Mouse (Mus musculus) forebrain, embryonic 15.5 days (tissue): Measurements from ENCODE around the gene Myom1. TPM values are rescaled to one million over a fixed set of nuclear protein-coding genes. Genes with fewer than 3 reads are reported as not detected.
A peak's percentile ranks its signal among the peaks of the same experiment; 100 is the strongest.

Source experiments
- ATAC-seq: fragments of 200-750 bp; cut with Nextera tagmentation; replicated peaks from 2 replicates; pipeline ENCODE4 v1.8.0; 2017; ENCODE audit warnings: mild to moderate bottlenecking, moderate TSS enrichment, moderate library complexity
- H3K27ac ChIP-seq: fragments of 300-500 bp; sonication (generic); replicated peaks from 2 replicates; pipeline ENCODE4 v1.5.1; 2015; ENCODE audit warnings: mild to moderate bottlenecking, inconsistent platforms
- H3K27me3 ChIP-seq: fragments of 300-500 bp; sonication (generic); 2 replicates; pipeline ENCODE4 v1.6.1; 2015; ENCODE audit warnings: inconsistent platforms
- H3K36me3 ChIP-seq: fragments of 300-500 bp; sonication (generic); 2 replicates; pipeline ENCODE4 v1.6.1; 2015; ENCODE audit warnings: mild to moderate bottlenecking, inconsistent platforms
- H3K4me1 ChIP-seq: fragments of 300-500 bp; sonication (generic); 2 replicates; pipeline ENCODE4 v1.6.1; 2015; ENCODE audit warnings: inconsistent platforms
- H3K4me2 ChIP-seq: fragments of 300-500 bp; sonication (generic); replicated peaks from 2 replicates; pipeline ENCODE4 v1.6.1; 2015; ENCODE audit warnings: mild to moderate bottlenecking, inconsistent platforms
- H3K4me3 ChIP-seq: fragments of 300-500 bp; sonication (generic); 2 replicates; pipeline ENCODE4 v1.5.1; 2015; ENCODE audit warnings: mild to moderate bottlenecking, inconsistent platforms
- H3K9ac ChIP-seq: fragments of 300-500 bp; sonication (generic); replicated peaks from 2 replicates; pipeline ENCODE4 v1.6.1; 2015; ENCODE audit warnings: mild to moderate bottlenecking, inconsistent platforms
- H3K9me3 ChIP-seq: fragments of 300-500 bp; sonication (generic); 2 replicates; pipeline ENCODE4 v1.6.1; 2016; ENCODE audit warnings: inconsistent platforms
- WGBS: fragments of 180-500 bp; shearing (Covaris S2); methylation state at CpG from one replicate; pipeline ENCODE4 v1.1.7; 2015; ENCODE audit warnings: mixed read lengths; 5-methylcytosine and 5-hydroxymethylcytosine counted together
- polyA plus RNA-seq: library from polyadenylated mRNA; unstranded; fragments of >200 nt; fragmentation: Nextera tagmentation; extraction: Ambion mirVana; gene quantifications from 2 replicates; pipeline ENCODE4 v1.2.1, GENCODE M21; 2015

Gene Myom1
- polyA plus RNA-seq, 1 experiment from 2014 or later: 1.7 TPM

DNA sequence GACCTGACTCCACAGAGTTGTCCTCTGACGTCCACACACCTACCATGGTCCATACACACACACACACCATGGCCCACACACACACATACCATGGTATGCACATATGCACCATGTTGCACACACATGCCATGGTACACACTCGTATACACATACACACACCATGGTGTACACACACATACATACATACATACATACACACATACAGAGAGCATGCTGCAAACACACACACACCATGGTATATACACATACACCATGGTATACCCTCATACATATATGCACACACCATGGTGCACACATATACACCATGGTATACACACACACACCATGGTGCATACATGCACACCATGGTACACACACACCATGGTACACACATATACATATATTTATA is 134.9 kb downstream of the Myom1 start:
- Histone ChIP-seq H3K9ac (no peak overlapping the region), H3K9me3 (no peaks in the 10 kb centered on the region), H3K36me3 (no peaks in the 10 kb centered on the region), H3K4me3 (no peak overlapping the region), H3K27ac (no peak overlapping the region), H3K4me2 (no peak overlapping the region), H3K4me1 (no peaks in the 10 kb centered on the region), H3K27me3 (no peaks in the 10 kb centered on the region)
- WGBS: 92% methylated on average over 2 of the region's 2 CpGs
- no peak for ATAC-seq

DNA sequence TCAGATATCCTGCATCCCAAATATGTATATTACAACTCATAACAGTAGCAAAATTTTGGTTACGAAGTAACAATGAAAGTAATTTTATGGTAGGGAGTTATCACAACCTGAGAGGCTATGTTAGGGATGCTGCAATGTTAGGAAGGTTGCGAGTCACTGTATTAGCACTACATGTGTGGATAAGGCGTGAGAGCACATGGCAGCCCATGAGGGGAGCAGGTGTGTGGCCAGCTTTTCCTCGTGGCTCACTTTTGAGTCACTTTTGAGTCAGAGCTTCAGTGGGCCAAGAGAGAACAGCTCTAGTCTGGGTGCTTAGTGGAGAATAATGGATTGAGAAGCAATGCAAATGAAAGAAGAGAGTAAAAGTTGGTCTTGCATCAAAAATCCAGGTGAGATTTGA is 139.6 kb downstream of the Myom1 start:
- ATAC-seq: no peak
- 75% methylated on average over 4 of the region's 4 CpGs for WGBS
- H3K36me3 ChIP-seq: no peaks in the 10 kb centered on the region
- no peak overlapping the region for H3K27ac ChIP-seq
- H3K9ac ChIP-seq: no peak overlapping the region
- no peak overlapping the region for H3K4me2 ChIP-seq
- no peaks in the 10 kb centered on the region for H3K9me3 ChIP-seq
- no peak overlapping the region for H3K4me3 ChIP-seq
- H3K4me1 ChIP-seq: no peaks in the 10 kb centered on the region
- no peaks in the 10 kb centered on the region for H3K27me3 ChIP-seq

DNA sequence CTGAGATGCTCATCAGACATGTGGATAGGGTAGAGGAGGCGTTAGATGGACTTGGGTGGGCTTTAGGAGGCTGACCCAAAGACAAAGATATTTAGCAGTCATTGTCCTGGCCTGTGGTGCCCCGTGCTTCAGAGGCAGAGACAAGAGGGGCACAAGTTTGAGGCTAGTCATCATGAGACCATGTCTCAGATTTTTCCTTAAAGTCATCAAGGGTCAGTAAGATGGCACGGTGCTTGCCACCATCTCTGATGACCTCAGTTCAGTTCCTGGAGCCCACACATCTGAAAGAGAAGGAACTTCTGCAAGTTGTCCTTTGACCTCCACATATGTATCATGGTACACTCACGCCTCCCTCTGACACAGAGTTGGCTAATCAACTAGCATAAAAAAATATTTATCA is 140.7 kb downstream of the Myom1 start:
- no peaks in the 10 kb centered on the region for H3K9me3 ChIP-seq
- H3K27me3 ChIP-seq: no peaks in the 10 kb centered on the region
- H3K9ac ChIP-seq: no peak overlapping the region
- no peak overlapping the region for H3K27ac ChIP-seq
- no peak overlapping the region for H3K4me3 ChIP-seq
- WGBS: 90% methylated on average over 4 of the region's 4 CpGs
- no peaks in the 10 kb centered on the region for H3K36me3 ChIP-seq
- no peaks in the 10 kb centered on the region for H3K4me1 ChIP-seq
- ATAC-seq: no peak
- H3K4me2 ChIP-seq: no peak overlapping the region

DNA sequence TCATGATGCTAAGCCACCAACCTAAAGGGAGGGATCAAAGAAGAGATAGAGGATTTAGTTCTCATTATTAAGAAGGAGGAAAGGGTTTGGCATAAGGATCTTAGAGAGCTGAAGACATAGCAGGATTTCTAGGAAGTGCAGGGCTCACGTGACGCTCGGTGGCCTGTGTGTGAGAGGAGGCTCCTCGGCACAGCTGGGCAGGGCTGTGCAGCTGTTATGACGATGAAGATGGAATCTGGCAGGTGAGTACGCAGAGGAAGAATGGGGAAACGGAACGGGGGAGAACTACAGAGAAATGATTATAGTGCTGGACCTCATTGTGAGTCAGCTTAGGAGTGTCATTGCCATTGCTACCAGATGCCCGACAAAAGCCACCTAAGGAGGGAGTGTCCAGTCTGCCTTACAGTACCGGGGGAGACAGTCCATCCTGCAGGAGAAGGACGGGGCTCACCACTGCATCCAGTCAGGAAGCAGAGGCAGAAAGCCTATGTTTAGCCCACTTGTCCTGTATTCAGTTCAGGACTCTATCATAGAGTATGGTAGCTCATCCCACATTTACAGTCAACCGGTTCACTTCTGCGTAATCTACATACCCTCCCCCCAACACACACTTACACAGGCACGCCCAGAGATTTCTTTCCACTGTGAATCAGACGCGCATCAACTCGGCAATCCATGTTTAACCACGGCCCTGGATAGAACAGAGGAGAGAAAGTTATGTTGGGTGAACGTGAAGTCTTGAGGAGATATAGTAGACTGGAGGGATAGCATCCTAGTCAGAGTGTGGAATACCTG is 142.1 kb downstream of the Myom1 start:
- Histone ChIP-seq H3K4me2 (no peak overlapping the region), H3K9me3 (no peaks in the 10 kb centered on the region), H3K27ac (no peak overlapping the region), H3K9ac (no peak overlapping the region), H3K4me1 (no peaks in the 10 kb centered on the region), H3K27me3 (no peaks in the 10 kb centered on the region), H3K4me3 (no peak overlapping the region), H3K36me3 (no peaks in the 10 kb centered on the region)
- WGBS: 88% methylated on average over 19 of the region's 19 CpGs
- ATAC-seq: no peak

DNA sequence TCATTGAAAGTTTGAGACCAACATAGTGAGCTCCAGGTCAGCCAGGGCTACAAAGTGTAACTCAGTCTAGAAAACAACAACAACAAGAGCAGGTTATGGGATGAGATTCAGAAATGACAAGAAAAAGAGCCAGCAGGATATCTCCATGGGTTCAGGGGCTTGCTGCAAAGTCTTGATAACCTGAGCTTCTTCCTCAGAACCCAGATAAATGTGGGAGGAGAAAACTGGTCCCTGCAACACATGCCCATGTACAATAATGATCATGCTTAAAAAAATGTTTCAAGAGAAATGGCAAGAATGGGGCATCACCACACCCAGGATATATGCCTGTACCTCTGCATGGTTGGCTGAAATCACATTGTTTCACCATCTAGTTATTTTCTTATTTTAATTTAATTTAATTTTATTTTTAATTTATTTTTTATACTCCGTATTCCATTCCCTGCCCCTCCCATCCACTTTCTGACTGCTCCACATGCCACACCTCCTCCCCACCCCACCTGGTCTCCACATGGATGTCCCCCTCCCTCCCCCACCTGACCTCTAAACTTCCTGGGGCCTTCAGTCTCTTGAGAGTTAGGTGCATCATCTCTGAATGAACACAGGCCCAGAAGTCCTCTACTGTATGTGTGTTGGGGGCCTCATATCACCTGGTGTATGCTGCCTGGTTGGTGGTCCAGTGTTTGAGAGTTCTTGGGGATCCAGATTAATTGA is 143.0 kb downstream of the Myom1 start:
- no peak overlapping the region for H3K4me3 ChIP-seq
- no peak overlapping the region for H3K27ac ChIP-seq
- no peak overlapping the region for H3K4me2 ChIP-seq
- H3K36me3 ChIP-seq: no peaks in the 10 kb centered on the region
- H3K9me3 ChIP-seq: no peaks in the 10 kb centered on the region
- H3K27me3 ChIP-seq: no peaks in the 10 kb centered on the region
- no peaks in the 10 kb centered on the region for H3K4me1 ChIP-seq
- no peak overlapping the region for H3K9ac ChIP-seq
- 100% methylated on average over 1 of the region's 1 CpGs for WGBS
- ATAC-seq: no peak

DNA sequence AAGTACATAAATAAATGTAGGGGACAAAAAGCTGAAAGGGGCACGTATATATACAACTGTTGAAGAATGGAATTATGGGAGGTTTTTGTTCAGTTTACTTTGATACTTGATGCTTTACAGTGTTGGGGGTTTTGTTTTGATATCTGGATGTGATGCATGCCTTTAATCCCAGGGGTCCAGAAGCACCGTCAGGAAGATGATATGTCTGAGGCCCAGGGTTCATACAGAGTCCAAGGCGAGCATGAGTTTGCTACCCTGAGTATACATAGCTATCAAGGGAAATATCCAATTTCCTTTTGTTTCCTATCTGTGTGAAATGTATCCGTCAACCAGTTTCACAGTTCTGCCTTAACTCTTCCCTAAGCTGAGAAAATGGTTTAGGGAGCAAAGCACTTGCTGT is 150.9 kb downstream of the Myom1 start:
- ATAC-seq: no peak
- Histone ChIP-seq H3K27me3 (no peaks in the 10 kb centered on the region), H3K27ac (no peak overlapping the region), H3K4me3 (no peak overlapping the region), H3K9ac (no peak overlapping the region), H3K9me3 (no peaks in the 10 kb centered on the region), H3K36me3 (no peaks in the 10 kb centered on the region), H3K4me2 (no peak overlapping the region), H3K4me1 (no peaks in the 10 kb centered on the region)
- 80% methylated on average over 4 of the region's 4 CpGs for WGBS

DNA sequence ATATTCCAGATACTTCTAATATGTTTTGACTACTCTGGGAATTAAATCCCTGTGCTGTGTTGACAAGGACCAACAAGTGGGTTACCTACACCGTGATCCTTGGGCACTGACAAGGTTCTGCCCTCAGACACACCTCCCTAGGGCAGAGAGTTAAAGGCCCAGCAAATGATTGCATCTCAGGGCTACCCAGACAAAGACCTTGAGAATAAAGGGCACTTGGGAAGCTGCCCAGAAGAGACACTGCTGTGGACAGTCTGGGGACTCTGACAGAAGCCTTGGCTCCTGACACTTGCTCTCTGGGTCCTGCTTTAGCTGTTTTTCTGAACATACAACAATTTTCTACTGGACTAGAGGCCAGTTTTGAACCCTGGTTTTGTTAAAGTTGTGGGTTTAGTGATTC is 152.8 kb downstream of the Myom1 start:
- Histone ChIP-seq H3K27ac (no peak overlapping the region), H3K4me2 (no peak overlapping the region), H3K36me3 (no peaks in the 10 kb centered on the region), H3K27me3 (no peaks in the 10 kb centered on the region), H3K4me1 (peaks cover 10% of the 10 kb centered on the region; the same call in 1 of the 2 replicates), H3K4me3 (no peak overlapping the region), H3K9me3 (no peaks in the 10 kb centered on the region), H3K9ac (no peak overlapping the region)
- WGBS: 58% methylated on average over 1 of the region's 1 CpGs
- ATAC-seq: no peak

DNA sequence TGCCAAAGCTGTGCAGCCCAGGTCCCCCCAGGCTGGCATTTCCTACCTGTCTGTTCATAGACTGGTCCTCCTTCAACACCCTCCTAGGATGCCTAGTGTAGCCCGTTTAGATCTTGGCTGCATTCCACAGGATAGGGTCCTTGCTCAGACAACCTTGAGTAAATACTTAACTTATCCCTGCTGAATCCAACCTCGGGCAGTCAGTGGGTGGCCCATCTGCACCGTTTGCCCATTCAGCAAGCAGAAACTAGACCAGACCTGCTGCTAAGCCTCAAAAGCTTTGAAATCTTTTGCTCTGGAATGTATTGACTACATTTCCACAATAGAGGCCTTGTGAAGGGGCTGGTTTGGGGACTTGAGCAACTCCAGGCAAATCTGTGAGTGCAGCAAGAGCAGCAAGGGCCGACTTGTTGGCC is 156.7 kb downstream of the Myom1 start:
- H3K9ac ChIP-seq: no peak overlapping the region

DNA sequence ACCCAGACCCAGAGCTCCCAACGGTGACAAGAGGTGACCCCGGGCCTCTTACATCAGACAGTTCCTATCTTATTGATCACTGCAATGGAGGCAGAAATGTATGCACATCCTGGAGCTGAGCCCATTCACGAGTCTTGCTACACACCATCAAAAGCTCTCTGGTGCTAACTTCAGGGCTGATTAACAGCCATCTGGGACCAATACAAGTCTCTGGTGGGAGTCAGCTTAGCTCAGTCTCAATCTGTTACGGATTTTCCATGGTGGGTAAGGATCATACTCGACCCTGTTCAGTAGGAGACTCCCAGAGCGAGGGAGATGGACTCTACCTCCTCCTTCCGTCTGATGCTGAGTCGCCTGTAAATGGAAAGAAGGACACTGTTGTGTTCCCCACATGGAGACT is 157.3 kb downstream of the Myom1 start:
- H3K27me3 ChIP-seq: no peaks in the 10 kb centered on the region
- H3K4me1 ChIP-seq: peaks cover 11% of the 10 kb centered on the region; the same call in 1 of the 2 replicates
- ATAC-seq: no peak
- no peak overlapping the region for H3K4me2 ChIP-seq
- no peak overlapping the region for H3K9ac ChIP-seq
- WGBS: 59% methylated on average over 8 of the region's 8 CpGs
- no peaks in the 10 kb centered on the region for H3K36me3 ChIP-seq
- H3K4me3 ChIP-seq: no peak overlapping the region
- no peaks in the 10 kb centered on the region for H3K9me3 ChIP-seq
- no peak overlapping the region for H3K27ac ChIP-seq

More for the DNA sequence above, 156.7 kb downstream of the Myom1 start:
- Histone ChIP-seq H3K9me3 (no peaks in the 10 kb centered on the region), H3K27me3 (no peaks in the 10 kb centered on the region), H3K4me2 (no peak overlapping the region), H3K4me3 (no peak overlapping the region), H3K27ac (no peak overlapping the region), H3K36me3 (no peaks in the 10 kb centered on the region), H3K4me1 (peaks cover 11% of the 10 kb centered on the region; the same call in 1 of the 2 replicates)
- 4% methylated on average over 4 of the region's 4 CpGs for WGBS
- peak; percentile 51; the same call in 1 of the 2 replicates for ATAC-seq

DNA sequence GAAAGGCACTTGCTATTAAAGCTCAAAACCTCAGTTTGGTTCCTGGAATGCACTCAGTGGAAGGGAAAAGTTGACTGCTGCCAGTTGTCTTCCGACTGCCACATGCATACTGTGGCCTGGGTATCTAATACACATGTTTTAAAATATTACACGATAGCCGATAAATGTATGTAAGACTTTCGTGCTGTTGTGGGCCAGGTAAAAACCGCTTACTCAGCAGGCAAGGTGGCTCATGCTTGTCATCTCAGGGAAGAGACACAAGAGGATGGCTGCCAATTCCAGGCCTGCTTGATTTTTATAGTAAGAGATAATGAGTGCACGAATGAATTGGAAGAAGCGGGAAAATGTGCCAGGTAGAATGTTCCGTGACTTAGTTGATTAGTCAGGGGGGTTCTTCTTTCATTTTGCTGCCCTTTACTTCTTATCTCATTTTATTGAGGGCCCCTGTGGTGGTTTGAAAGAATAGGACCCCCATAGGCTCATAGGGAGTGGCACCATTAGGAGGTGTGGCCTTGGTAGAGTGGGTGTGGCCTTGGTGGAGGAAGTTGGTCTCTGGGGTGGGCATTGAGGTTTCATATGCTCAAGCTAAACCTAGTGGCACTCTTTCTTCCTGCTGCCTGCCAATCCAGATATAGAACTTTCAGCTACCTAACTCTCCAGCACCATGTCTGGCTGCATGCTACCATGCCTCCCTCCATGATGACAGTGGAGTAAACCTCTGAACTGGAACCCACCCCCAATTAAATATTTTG is 158.0 kb downstream of the Myom1 start:
- Histone ChIP-seq H3K4me1 (peaks cover 11% of the 10 kb centered on the region; the same call in 1 of the 2 replicates), H3K9me3 (no peaks in the 10 kb centered on the region), H3K9ac (no peak overlapping the region), H3K27ac (no peak overlapping the region), H3K4me2 (no peak overlapping the region), H3K4me3 (no peak overlapping the region), H3K27me3 (no peaks in the 10 kb centered on the region), H3K36me3 (no peaks in the 10 kb centered on the region)
- 93% methylated on average over 8 of the region's 8 CpGs for WGBS
- no peak for ATAC-seq

DNA sequence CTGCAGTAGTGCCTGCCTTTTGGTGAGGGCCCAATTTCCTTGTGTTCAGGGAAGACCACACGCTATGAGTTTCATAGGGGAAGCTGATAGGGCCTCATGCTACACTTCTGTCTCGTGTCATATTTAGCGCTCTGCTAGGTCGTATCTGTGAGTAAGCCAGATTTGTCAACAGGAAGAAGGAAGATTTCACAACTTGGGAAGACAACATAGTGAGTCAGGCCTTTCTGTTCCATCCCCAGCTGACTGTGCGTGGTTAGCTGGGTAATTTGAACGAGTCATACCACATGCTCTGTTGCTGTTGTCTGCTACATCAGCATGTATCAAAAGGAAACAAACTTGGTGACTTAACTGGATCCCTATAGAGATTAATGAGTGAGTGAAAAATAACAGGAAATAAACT is 162.6 kb downstream of the Myom1 start:
- no peak overlapping the region for H3K4me3 ChIP-seq
- 0 out of 2 replicates have a peak, but pooled peaks cover 2% of the 10 kb centered on the region for H3K4me1 ChIP-seq
- no peaks in the 10 kb centered on the region for H3K27me3 ChIP-seq
- no peak overlapping the region for H3K27ac ChIP-seq
- no peak for ATAC-seq
- 79% methylated on average over 6 of the region's 6 CpGs for WGBS
- H3K9me3 ChIP-seq: no peaks in the 10 kb centered on the region
- H3K9ac ChIP-seq: no peak overlapping the region
- H3K36me3 ChIP-seq: no peaks in the 10 kb centered on the region
- H3K4me2 ChIP-seq: no peak overlapping the region

DNA sequence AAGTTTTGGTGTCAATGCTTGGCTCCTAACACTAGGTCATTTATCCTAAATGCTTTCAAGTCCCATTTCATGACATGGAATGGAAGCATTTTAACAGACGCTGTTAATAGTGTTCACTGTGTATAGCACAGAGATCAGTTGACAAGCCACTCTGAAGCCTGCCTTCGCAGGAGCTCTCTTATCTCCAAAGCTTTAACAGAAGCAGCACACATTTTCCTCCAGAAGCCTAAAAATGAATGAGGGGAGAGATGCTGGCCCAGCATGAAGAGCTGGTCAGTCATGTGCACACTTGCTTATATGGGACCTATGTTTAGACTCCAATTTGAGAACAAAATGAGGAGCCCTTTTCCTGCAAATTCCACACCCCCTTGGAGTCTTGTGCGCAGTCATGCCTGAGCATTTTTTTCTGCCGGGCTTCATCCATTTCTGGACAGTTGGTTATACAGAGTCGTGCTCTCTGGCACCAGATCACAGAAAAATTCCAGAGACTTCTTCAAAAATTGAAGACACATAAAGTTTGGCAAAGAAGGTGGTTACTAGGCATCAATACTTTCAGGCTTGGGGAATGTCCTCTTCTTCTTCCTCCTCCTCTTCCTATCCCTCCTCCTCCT is 165.9 kb downstream of the Myom1 start:
- ATAC-seq: no peak
- H3K27ac ChIP-seq: no peak overlapping the region
- H3K9me3 ChIP-seq: no peaks in the 10 kb centered on the region
- no peaks in the 10 kb centered on the region for H3K4me1 ChIP-seq
- H3K27me3 ChIP-seq: no peaks in the 10 kb centered on the region
- H3K4me2 ChIP-seq: no peak overlapping the region
- H3K4me3 ChIP-seq: no peak overlapping the region
- 80% methylated on average over 5 of the region's 5 CpGs for WGBS
- H3K9ac ChIP-seq: no peak overlapping the region
- H3K36me3 ChIP-seq: no peaks in the 10 kb centered on the region
